Mouse (Mus musculus) yolk sac, embryonic 10.5 days (tissue): ENCODE data around the gene Srgap2.

ENCODE experiments used
- DNase-seq: peaks from one replicate; pipeline ENCODE4 v3.0.0-alpha.2; 2017; ENCODE audit warnings: low spot score

Srgap2 gene

DNA sequence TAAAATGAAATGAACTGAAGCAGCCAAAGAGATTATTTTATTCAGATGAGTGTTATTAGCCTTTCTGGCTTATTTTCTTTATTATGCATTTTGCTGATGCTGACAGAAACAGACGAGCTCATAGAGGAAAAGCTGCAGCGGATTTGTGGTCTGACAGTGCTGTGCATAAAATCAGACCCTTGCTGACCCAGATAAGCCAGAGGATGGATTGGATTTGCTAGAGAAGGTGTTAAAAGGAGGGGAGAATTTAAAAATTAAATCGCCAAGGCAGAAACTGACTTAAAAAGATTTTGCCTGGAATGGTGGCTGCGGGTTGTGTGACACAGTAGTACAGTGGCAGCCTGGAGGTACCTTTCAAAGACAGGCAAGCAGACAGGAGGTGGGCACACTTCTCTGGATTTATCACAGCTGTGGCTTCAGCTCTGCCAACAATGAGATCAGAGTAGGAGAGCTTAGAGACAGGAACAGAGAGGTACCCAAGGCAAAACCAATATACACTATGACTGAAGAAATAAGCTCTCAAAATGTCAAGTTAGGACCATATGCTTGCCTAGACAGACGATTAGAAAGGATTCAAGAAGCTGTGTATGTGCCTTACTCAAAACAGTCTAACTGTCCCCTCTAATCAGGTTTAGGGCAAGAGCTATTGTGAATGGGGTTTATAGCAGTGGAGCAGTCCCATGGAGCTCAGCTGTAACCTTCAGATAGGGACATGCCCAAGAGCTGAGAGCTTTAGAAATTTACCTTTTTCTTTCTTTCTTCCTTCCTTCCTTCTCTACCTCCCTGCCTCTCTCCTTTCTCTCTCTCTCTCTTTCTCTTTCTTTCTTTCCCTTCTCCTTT lies 109.1 kb downstream of the Srgap2 start:
- no peak for DNase-seq

DNA sequence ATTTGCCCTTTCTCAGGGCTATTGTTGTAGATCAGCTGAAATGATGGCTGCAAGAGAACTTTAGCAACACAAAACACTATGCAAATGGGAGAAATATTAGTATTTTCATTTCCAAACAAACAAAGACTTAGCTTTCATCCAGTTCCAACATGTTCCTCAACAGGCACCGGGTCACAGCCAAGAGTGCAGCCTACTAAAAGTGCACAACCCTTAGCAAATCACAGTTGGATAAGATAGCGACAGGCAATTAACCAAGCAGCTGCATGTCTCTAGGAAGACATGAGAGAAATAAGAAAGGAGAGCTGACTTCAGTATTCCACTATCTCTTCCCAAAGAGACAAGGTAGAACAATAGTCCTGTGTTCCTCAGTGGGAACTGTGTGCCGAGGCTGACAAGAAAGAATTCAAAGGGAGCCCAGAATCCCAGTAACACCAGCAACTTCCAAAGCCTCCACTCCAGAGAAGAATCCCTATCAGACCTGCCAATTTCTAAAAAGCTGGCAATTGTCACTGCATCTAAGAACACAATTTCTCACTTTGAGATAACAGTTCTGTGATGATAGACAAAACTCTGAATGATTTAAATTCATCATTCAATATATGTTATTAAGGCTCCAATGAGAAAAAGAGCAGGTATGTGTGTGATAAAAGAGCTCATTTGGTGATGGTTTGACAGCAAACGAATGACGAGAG lies 109.9 kb downstream of the Srgap2 start:
- DNase-seq = no peak

DNA sequence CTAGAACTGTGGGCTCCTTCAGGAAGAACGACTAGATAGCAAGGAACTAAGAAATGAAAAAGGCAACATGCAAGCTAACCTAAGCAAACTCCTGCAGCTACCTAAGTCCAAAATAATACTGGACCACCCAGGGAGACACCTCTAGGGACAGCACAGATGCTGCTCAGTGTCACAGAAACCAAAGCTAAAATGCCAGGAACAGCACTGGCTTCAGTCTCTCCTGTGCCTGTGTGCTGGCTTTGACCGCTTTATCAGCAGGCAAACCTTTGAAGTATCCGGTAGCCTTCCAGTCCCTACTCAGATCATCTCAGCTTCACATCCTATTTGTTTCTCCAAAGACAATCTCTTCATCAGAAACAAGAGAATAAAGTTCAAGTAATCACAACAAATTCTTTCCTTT lies 123.6 kb downstream of the Srgap2 start:
- DNase-seq = no peak

DNA sequence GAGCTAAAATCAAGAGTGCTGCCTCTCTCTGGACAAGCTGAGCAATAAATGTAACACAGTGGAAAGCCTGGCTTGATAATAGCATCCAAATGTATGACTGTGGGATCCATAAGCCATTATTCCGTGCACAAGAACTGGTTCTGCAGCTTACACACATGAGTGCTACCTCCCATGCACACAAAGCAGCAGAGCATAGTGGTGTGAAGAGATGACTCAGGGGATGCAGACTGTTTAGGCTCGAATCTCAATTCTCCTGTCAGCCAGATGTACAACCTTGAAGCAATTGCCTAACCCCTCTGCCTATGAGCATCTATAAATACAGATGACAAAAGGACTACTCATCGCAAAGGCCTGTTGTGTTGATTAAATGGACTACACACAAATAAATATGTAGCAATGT lies 126.3 kb downstream of the Srgap2 start:
- DNase-seq = no peak

DNA sequence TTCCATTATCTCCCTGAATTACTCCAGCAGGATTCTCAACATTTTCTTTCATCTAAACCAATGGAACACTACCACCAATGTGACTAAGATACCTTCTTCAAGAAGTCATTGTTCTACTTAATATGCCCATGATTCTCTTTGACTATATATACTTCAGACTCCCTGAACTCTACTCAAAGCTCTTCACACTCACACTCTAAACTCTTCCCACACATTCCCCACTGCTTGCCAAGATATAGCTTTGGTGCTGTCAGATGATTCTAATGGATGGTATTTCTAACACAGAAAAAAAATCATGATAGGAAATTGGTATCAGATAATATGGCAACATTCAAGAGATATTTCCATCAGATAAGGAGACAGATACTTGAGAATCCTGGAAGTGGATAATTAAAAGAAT lies 129.0 kb downstream of the Srgap2 start:
- DNase-seq = no peak

DNA sequence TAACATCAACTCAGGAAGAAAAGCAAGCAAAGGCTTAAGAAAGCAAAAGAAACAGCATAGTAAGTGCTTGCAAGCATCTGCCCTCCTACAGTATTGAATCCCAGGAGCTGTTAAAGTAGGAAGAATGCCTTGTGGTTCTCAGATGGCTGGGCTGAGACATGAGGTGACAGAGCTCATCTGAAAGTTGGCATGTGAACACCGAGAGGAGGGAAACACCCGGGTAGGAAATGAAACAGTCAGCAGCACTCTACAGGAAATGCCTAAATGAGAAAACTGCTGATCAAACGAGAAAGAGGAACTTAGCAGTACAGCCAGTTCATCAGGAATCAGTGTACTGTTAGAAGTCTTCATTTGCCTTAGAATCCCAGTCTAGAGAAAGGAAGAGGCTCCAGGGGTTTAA lies 142.7 kb downstream of the Srgap2 start:
- DNase-seq = no peak

DNA sequence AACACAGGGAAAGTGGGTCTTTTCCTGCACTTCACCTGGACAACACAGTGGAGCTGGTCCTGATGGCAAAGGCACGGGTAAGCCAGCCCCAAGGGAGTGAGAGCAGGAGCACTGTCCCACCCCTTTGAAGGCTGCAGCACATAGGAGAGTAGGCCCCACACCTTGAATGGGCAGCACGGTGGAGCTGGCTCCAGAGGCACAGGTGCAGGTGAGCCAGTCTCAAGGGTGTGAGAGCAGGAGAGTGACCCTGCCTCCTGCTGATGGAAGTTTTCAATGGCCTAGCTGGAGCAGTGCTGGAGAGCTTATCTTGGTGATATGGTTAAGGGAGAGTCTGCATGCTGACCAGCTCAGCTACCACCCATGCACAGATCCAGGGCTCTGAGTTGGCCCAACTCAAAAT lies 145.0 kb downstream of the Srgap2 start:
- DNase-seq = no peak

DNA sequence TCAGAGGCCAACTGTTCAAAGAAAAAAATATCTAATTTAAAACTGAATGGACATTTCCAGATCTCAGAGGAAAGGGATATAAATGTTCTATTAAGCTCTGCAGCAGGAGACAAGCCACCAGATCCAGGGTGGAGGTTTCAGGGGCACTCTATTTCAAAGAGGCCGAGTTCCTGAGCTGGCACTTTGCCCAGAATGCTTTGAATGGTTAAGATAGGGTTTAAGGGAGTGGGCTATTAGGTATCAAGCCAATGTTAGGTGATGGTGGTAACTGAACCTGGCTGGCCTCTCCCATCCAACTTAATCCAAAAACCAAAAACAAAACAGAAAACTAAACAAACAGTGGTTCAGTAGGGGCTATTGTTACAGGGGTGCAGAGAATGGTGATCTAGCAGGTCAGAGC lies 146.9 kb downstream of the Srgap2 start:
- DNase-seq = no peak

DNA sequence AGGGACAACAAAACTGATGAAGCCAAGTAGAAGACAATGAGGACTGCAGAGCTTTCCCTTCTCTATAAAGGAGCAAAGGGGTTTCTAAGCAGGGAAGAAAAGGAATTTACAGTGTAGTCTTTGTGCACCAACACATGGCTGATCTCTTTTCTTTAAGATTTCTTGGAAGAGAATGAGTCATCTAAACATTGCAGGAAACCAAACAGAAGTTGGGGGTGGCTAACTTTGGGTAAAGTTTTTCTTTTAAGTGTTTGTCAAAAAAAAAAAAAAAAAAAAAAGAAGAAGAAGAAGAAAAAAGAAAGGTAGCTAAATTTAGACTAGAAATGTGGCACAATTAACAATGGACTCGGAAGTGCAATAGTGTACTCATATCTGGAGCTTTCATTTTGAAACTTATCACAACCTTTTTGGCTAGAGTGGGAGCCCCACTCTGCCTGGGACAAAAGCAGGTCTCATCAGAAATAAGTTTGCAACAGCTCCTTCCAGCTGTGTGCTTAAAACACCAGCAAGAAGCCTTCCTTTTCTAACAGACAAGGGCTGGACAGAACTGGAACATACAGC lies 148.2 kb downstream of the Srgap2 start:
- no peak for DNase-seq

DNA sequence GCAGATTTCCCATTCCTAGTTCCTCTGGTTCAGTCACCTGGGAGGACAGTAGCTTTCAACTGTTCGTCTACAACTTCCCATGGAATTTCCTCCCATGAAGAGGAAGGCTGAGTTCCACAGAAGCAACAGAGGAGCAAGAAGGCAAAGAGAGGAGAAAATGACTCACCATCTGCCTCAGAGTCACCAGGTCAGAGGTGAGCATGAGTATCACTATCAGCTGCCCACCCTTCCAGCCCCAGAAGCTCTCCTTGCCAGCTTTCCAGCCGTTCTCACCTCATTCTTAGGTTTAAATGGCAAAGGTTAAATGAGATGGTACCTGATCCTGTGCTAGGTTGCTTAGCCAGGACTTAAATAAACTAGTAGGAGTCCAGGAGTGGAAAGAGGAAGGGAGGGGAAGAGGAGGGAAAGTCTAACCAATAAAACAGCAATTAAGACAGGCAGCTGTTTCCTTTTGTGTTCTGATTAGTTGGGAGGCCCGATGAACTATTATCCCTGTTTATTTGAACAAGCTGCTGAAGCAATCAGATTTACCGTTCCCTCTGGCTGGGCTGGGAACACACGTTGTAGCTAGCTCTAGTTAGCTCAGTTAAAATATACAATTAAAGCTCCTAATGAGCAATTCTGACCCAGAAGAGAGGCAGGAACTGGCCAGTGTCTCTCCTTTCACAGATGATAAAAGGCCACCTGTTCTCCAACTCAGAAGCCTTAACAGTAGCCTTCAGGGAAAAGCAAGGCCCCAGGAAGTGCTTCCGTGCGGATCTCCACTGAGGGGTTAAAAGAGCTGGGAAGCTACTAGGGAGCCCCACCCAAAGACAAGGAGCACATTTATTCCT lies 148.9 kb downstream of the Srgap2 start:
- DNase-seq = no peak

DNA sequence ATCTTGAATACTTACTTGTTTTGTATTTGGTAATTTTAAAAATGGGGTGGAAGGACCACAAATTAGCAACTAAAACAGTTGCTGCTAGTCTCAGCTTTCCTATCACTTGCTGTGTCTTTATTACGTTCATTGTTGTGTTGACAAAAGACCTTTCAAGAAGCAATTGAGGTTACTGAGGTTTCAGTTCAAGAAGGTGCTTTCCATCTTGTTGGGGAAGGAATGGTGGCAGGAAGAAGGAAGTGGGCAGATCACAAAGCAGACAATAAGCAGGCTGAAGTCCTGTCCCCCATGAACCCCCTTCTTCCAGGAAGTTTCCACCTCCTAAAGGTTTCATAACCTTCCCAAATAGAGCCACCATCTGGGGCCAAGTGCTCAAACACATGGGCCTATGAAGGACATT lies 161.3 kb downstream of the Srgap2 start:
- DNase-seq = no peak

DNA sequence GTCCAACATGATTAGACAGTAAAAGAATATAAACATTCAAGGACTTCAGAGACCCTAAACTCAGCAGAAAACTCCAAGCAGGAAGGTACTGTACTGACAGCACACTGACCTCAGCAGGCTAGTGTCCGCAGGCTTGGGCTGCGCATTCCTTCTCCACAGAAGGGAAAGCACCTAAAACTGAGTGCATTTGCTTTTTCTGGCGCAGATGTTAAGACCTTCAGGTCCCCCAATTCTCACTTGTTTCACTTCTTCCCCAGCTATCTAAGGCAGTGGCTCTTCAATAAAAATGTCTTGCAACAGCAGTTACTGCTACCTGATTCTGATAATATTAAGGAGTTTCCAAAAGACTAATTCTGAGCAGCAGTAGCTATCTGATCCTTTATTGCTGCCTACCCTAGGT lies 162.7 kb downstream of the Srgap2 start:
- no peak for DNase-seq

DNA sequence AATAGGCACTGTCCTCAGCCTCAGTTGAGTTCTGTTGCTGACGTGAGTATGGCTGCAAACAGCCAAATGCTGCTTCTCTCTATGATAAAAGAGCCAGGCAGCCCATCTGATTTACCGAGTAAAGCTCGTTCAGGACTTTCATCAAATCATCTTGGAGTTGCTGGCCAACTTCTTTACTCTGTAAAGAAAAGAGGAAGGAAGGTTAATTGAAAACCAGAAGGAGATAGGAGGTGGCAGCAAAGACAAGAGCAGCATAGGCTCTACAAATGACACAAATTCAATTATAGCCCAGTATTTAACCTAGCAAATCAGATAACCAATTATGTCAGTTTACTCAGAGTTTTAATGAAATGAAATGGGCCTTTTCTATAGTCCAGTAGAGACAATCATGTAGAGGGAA lies 163.3 kb downstream of the Srgap2 start:
- no peak for DNase-seq

DNA sequence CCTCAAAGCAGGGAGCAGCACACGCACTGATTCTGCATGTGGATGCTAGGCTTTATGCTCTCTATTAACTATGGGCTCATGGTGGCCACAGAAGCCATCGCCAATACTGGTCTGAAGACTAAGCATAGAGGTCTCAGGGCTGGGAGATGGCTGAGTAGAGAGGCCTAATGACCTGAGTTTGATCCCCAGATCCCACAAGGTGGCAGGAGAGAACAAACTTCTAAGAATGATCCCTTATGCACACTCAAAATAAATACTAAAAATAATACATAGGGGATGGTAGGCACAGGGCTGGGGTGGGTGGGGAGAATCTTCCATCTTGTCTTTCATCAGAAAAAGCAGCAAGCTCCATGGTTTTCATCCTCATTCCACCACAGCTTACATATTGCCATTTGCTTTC lies 165.1 kb downstream of the Srgap2 start:
- no peak for DNase-seq

DNA sequence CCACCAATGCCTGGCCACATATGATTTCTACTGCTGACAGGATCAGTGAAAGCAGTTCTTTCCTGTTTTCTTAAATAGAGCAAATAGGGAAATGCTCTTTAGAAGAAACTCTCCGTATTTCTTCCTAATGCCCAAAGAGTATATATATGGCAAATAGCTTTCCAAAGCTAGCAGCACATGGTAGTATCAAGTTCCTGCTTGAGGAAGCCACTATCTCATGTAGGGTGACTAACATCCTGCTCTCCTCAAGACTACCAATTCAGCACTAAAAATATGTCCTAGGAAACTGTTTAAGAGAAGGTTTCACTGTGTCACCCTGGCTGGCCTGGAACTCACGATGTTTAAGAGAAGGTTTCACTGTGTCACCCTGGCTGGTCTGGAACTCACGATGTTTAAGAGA lies 166.4 kb downstream of the Srgap2 start:
- no peak for DNase-seq

DNA sequence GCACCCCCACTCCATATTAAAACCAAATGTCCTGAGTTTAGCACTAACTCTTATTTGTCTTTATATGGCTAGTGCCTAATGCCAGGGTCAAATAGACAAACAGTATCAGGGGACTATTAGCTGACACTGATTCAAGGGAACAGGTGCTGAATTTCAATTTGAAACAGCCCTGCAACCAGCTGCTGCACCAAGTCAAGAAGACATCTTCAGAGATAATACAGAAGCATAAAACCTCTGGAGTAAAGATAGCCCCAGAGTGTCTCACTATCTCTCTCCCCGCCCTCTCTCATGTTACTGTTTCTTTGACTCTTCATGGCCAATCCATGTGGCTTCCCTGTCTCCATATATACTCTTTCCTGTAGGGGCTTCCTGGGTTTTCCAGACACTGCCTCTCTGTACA lies 167.5 kb downstream of the Srgap2 start:
- DNase-seq = no peak

DNA sequence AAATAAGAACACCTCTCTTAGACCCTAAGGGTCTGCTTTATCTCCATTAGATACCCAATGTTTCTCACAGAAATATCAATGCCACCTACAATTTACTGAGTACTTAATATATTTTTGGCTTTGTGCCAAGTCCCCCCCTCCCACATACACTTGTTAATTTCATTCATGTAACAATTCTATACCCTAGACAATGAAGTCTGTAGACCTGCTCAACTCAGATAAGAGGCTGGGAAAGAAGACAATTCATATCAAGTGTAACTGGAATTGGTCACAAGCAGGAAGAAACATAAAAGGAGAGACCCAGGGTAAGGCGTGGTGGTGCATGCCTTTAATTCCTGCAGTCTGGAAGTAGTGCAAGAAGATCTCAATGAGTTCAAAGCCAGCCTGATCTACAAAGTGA lies 169.9 kb downstream of the Srgap2 start:
- DNase-seq = no peak

DNA sequence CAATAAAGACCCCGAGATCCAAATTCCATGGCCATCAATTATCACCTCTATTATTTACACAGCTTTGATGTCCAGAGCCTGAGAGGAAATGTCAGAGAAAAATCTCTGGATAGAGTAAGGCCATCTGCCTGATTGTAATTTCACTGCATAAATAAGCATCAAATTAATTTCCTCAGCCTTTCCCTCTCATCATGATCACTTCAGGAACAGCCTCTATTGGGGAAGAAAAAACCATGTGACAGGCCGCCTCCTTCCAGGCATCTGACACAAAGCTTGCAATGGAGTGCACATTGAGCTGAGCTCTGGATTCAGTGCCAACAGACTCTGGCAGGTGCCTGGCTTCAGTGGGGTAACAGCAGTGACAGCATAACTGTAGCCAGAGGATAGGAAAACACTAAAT lies 175.7 kb downstream of the Srgap2 start:
- DNase-seq = no peak

DNA sequence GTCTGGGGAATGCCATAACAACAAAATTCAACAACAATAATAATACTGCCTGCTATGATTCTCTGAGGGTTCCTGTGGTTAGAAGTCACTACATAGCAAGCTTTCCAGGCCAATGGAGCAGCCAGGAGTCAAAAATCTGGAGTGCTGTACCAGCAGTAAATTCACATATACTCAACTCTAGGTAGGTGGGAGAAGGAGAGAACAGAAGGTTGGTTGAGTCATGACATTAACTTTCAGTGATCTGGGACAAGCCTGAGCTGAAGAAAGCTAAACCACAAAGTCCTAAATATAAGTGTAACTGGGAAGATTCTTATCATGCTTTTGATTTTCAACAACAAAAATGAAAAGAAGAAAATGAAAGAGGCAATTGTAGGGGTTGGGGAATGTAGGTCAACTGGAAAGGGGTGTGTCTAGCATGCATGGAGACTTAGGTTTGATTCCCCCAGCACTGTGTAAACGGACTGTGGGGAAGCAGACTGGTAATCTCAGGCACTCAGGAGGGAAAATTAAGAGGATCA lies 177.1 kb downstream of the Srgap2 start:
- no peak for DNase-seq

DNA sequence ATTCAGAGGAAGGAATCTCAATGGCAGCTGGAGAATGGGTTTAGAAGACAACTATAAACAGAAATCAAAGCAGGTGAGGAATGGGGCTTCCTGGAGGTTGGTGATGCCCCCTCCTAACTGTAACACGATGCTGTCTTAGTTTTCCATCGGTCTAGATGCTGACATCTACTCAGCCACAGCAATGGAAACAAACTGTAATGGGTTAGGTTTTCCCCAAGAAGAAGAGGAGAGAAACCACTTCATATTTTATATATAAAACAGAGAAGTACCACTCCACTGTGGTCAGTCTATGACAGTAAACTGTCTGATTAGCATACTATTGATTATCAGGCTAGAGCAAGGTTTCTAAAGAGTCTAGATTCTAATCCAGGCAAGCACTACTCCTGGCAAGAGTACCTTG lies 179.4 kb downstream of the Srgap2 start:
- no peak for DNase-seq

DNA sequence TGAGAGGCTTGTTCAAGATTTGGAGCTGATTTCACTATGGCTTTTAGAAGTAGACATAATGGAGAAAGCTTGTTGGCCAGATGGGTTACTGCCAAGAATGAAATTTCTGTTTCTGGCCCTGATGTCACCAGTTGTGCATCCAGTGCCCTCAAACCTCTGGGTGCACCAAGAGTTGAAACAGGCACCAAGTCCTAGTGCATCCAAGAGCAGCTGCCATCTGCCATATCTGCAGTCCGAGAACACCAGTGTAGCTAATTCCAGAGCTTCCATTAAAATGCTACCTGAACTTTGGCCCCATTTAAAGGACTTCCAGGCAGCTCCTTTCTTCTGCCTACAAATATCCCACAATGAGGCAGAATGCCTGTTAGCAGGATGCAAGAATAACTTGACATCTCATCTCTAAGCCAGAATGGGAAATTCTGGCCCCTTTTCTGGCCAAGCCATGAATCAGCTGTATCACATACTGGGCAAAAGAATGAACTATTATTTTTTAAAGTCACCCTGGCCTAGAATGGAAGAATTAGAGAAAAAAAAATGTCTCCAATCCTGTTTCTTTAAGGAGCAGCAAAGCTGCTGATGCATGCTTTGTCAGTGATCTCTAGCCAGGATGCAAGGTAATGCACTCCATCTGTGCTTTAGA lies 180.1 kb downstream of the Srgap2 start:
- no peak for DNase-seq
